Mouse (Mus musculus) cerebellum, adult 9-10 months (tissue): ENCODE measurements at regions not wholly inside any gene's neighbourhood (a gene's known extent, or its start where the extent isn't known, plus 50 kb on each side); places are given as distances from the start of the nearest gene placed in this dataset.

Experiments
- DNase-seq: peaks from one replicate; pipeline ENCODE4 v3.0.0; 2022

DNA sequence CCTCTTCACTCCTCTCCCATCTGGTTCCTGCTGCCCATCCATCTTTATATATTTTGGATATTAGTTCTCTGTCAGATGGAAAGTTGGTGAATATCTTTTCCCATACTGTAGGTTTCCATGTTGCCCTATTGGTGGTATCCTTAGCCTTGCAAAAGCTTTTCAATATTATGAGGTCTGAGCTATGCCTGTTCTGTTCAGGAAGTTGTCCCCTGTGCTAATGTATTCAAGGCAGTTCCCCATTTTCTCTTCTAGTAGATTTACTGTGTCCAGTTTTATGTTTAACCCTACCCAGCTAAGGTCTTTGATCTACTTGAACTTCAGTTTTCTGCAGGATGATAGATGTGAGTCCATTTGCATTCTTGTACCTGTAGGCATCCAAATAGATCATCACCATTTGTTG is 109.4 kb upstream of the Tusc1 start:
- DNase-seq, result no peak

GRCm38 (mm10) chr4:93438587-93439336 is 103.5 kb upstream of the Tusc1 start:
- DNase-seq, result no peak

DNA sequence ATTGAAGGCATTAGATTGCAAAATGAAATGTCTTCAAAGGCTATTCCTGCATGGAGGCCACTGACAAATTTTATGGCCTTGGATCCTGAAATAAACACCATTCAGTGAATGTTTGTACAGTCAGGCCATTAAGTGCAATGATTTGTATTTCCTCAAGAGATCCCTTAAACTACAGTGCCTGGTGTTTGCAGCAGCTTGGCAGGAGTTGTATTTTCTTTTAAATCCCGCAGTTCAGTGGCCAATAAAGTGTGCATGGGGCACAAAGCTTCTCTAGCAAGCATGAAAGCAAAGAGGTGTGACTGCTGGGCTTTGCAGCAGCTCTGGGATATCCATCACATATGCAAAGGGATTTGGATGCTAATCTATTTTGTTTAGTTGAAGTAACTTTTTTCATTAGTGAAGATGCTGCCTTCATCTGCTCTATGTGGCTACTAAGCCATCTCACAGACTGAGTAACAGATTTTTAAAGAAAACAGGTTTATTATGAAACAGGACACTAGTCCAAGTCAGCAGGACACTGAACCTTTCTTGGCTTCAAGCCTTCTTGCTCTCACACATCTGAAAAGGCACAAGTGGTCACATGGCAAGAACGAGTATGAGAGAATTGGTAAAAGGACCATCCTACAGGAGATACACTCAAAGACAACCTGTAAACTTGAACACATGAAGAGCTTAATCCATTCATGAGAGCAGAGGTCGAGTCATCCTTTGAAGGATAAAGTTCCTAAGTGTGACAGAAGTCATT is 102.2 kb upstream of the Tusc1 start:
- no peak for DNase-seq

- no peak for DNase-seq
Measured at GRCm38 (mm10) chr4:93412695-93413094, 77.4 kb upstream of the Tusc1 start.

GRCm38 (mm10) chr4:93406876-93407275 is 71.6 kb upstream of the Tusc1 start:
- no peak for DNase-seq

DNA sequence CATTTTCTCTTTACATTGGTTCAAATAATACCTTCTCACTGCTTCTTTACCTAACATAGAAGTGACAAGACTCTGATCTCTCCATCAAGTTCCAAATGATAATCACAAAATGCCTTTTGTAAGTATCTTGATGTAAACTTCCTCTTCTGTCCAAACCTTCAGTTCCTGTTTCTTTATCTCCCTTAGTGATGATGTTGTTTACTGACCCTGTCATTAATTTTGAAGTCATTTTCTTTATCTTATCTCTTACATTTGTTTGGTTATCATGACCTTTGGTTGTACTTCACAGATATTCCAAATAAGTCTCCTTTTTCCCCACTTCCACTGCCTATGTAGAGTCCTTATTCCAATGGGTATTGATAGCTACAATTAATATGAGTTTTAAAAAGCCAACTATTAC is 65.3 kb upstream of the Tusc1 start:
- DNase-seq, result no peak
